Mouse (Mus musculus) frontal cortex, adult (tissue): ENCODE data around the gene Tet3.
A peak's percentile ranks its signal among the peaks of the same experiment; 100 is the strongest.

ENCODE experiments used
- ATAC-seq: cut with Nextera tagmentation; 2 replicates; pipeline ENCODE4 v1.9.2; 2017; ENCODE audit warnings: mild to moderate bottlenecking, moderate library complexity, mixed read lengths; ENCODE audit not compliant: low TSS enrichment

The Tet3 gene

GRCm38 (mm10) chr6:83414601-83415355 is 44.1 kb downstream of the Tet3 start:
- no peak for ATAC-seq

- no peak for ATAC-seq
Measured at GRCm38 (mm10) chr6:83413686-83414085, 45.2 kb downstream of the Tet3 start.

GRCm38 (mm10) chr6:83412854-83413401 is 46.0 kb downstream of the Tet3 start:
- ATAC-seq = no peak

- ATAC-seq = no peak
Measured at GRCm38 (mm10) chr6:83412362-83412853, 46.5 kb downstream of the Tet3 start.

- ATAC-seq = no peak
Measured at GRCm38 (mm10) chr6:83411635-83412361, 47.1 kb downstream of the Tet3 start.

GRCm38 (mm10) chr6:83410046-83410706 is 48.7 kb downstream of the Tet3 start:
- no peak for ATAC-seq

GRCm38 (mm10) chr6:83408510-83408909 is 50.4 kb downstream of the Tet3 start:
- ATAC-seq = peak; percentile 5; the same call in 1 of the 2 replicates

GRCm38 (mm10) chr6:83405511-83406064 is 53.3 kb downstream of the Tet3 start:
- ATAC-seq = no peak

GRCm38 (mm10) chr6:83404571-83404970 is 54.3 kb downstream of the Tet3 start:
- ATAC-seq = no peak

GRCm38 (mm10) chr6:83403481-83403880 is 55.4 kb downstream of the Tet3 start:
- ATAC-seq = no peak

GRCm38 (mm10) chr6:83399790-83400189 is 59.1 kb downstream of the Tet3 start:
- ATAC-seq = no peak

GRCm38 (mm10) chr6:83397728-83398127 is 61.2 kb downstream of the Tet3 start:
- ATAC-seq = no peak

GRCm38 (mm10) chr6:83396711-83397110 is 62.2 kb downstream of the Tet3 start:
- ATAC-seq = no peak

- peak; percentile 38; the same call in 1 of the 2 replicates for ATAC-seq
Measured at GRCm38 (mm10) chr6:83395544-83396229, 63.2 kb downstream of the Tet3 start.

GRCm38 (mm10) chr6:83394122-83394521 is 64.8 kb downstream of the Tet3 start:
- ATAC-seq = no peak

- ATAC-seq = peak; percentile 13; the same call in 1 of the 2 replicates
Measured at GRCm38 (mm10) chr6:83392166-83392780, 66.6 kb downstream of the Tet3 start.

GRCm38 (mm10) chr6:83385569-83386090 is 73.3 kb downstream of the Tet3 start:
- no peak for ATAC-seq

- ATAC-seq = 0 out of 2 replicates have a peak, but pooled peaks have one; percentile 20
Measured at GRCm38 (mm10) chr6:83381510-83382491, 77.1 kb downstream of the Tet3 start.

GRCm38 (mm10) chr6:83373704-83374300 is 85.1 kb downstream of the Tet3 start:
- no peak for ATAC-seq
